Mouse (Mus musculus): ENCODE results near the gene Gm10134. TPM values are rescaled to one million over a fixed set of nuclear protein-coding genes. Genes with fewer than 3 reads are reported as not detected.
"Not testable (repeated sequence)": the region's sequence is repeated elsewhere in the genome, so short reads cannot be mapped to it uniquely, and the experiment has no call there.

The Gm10134 gene
- 0.54 TPM in 1 of 2 replicates, not detected in the other for polyA plus RNA-seq (2012; rRNA removed)

GRCm38 (mm10) chr2:28505795-28506194 is at the start of gene Gm10134:
Gm10134 (plus strand) TSS chr2:28506095.
- DNase-seq (ENCODE audit: extremely low spot score in 1 of 2, low spot score in 1 of 2) = no peak

- no peak for DNase-seq (ENCODE audit: extremely low spot score in 1 of 2, low spot score in 1 of 2)
These were observed 49.3 kb upstream of the Gm10134 start for GRCm38 (mm10) chr2:28456616-28457015.

GRCm38 (mm10) chr2:28463919-28464318 is 42.0 kb upstream of the Gm10134 start:
- peak; percentile 49 to 90 for DNase-seq (ENCODE audit: extremely low spot score in 1 of 2, low spot score in 1 of 2)

GRCm38 (mm10) chr2:28464919-28465318 is 41.0 kb upstream of the Gm10134 start:
- DNase-seq (ENCODE audit: extremely low spot score in 1 of 2, low spot score in 1 of 2) = no peak

- peak; percentile 41 to 78 for DNase-seq (ENCODE audit: extremely low spot score in 1 of 2, low spot score in 1 of 2)
These were observed 39.9 kb upstream of the Gm10134 start, which contains the start of gene 1700007K13Rik for GRCm38 (mm10) chr2:28465836-28466518. 1700007K13Rik (minus strand) TSS chr2:28466332.

- DNase-seq (ENCODE audit: extremely low spot score in 1 of 2, low spot score in 1 of 2) = peak; percentile 46 to 89
These were observed 37.9 kb upstream of the Gm10134 start, which contains the start of gene Mrps2 for GRCm38 (mm10) chr2:28467860-28468485. Mrps2 (plus strand) TSS chr2:28468066.

DNA sequence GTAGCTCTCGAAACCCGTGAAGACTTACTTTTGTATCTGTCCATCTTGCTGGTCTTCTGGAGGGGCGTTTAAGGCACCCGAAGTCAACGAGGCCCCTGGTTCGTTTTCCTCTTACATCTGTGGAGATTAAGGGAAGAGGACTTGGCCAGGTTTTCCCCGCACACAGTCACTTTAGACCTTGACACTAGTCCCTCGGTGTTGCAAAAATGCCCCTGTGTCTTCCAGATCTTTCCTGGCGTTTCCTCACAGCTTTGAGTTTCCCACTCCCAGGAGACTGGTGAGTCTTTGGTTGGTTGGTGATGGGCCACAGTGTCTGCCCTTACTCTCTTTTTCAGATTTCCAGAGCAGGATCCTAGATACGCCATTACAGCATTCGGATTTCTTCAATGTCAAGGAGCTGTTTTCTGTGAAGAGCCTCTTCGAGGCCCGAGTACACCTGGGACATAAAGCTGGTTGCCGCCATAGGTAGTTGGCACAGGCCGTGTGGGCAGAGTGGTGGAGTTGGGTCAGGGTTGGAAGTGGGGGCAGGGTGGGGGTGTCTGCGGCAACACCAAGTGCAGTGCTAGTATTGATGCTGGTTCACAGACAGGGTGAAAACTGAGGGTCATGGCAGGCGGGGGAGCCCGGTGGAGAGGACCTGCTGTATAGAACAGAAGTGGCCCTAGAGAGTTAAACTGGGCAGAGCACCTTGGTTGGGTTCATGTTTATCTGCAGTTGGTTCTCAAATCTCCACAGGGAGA is 37.2 kb upstream of the Gm10134 start:
- DNase-seq (ENCODE audit: extremely low spot score in 1 of 2, low spot score in 1 of 2) = no peak

GRCm38 (mm10) chr2:28469461-28469860 is 36.4 kb upstream of the Gm10134 start:
- no peak for DNase-seq (ENCODE audit: extremely low spot score in 1 of 2, low spot score in 1 of 2)

DNA sequence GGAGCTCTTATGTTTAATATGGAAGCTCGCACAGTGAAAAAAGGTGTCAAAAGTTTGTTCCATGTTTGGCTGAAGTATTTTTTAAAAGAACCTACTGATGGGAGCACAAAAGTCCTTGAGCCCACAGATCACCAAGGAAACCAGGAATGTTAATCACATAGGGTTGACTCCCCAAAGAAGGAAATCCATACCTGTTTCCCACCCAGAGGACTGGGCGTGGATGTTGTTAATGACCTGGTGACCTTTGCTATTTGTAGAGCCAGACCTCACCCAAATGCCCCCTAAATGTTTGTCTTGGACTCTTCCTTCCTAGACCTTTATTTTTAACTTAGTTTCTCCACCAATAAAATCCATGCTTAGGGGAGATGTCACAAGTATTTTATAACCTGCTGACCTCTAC is 35.3 kb upstream of the Gm10134 start:
- DNase-seq (ENCODE audit: extremely low spot score in 1 of 2, low spot score in 1 of 2) = no peak

GRCm38 (mm10) chr2:28472011-28472410 is 33.9 kb upstream of the Gm10134 start:
- not testable (repeated sequence) for DNase-seq (ENCODE audit: extremely low spot score in 1 of 2, low spot score in 1 of 2)

DNA sequence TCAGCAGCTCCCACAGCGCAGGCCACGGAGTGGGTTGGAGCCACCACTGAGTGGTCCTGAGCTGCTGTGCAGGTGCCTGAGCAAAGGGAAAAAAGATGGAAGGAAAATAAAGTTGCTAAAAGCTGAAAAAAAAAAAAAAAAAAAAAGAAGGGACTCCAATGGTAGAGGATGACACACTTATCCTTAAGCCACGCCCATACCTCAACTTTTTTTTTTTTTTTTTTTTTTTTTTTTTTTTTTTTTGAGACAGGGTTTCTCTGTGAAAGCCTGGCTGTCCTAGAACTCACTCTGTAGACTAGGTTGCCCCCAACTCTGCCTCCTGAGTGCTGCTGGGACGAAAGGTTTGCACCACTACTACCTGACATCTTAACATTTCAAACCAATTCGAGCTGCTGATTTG is 27.9 kb upstream of the Gm10134 start:
- not testable (repeated sequence) for DNase-seq (ENCODE audit: extremely low spot score in 1 of 2, low spot score in 1 of 2)

- DNase-seq (ENCODE audit: extremely low spot score in 1 of 2, low spot score in 1 of 2) = no peak
These were observed 26.4 kb upstream of the Gm10134 start for GRCm38 (mm10) chr2:28479208-28480204.

DNA sequence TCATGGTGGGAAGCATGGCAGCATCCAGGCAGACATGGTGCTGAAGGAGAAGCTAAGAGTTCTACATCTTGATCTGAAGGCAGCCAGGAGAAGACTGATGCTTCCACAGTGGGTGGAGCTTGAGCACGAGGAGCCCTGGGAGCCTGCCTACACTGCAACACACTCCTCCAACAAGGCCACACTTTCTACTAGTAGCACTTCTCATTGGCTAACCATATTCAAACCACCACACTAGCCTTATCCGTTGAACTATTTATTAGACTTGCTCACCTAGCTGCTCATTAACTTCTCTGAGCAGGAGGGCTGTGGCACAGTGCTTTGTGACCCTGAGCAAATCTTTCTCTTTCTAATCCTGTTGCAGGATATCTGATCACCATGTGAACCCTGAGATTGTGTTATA is 22.0 kb upstream of the Gm10134 start:
- DNase-seq (ENCODE audit: extremely low spot score in 1 of 2, low spot score in 1 of 2) = no peak

- DNase-seq (ENCODE audit: extremely low spot score in 1 of 2, low spot score in 1 of 2) = no peak
These were observed 11.4 kb upstream of the Gm10134 start for GRCm38 (mm10) chr2:28494521-28494920.

- peak in 1 of 2 experiments; percentile 38 for DNase-seq (ENCODE audit: extremely low spot score in 1 of 2, low spot score in 1 of 2)
These were observed 10.6 kb upstream of the Gm10134 start for GRCm38 (mm10) chr2:28495207-28495756.

DNA sequence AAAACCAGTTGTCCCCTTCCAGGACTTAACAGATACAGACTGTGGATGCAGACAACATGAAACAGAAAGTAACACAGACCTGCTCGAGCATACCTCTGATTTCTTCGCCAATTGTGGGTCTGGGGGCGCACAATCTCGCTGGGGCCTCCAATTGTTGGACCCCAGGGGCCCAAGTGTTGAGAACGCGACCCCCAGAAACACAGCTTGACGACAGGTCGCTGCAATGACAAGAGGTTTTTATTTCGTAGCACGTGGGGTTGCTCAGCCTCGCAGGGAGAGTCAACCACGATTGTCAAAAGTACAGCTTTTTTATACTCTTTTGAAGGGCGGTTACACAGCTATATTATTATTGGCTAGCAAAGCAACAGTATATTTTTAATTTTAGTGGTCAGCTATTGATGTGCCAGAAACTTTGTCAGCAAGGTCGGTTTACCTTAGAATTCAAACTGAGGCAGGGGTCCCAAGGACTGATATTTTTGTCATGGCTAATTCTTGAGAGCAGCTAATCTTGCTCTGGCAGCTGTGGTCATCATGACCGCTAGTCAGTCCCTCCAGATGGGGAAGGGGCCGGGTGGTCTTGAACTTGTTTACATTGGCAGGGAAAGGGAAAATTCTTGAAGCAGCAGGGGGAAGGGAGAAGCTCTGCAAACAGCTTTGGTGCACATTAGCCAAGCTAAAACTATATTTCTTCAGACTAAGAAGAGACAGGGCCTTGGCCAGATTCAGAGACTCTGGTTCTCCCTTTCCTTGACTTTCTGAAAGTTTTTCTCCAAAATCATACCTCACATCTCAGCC is 9.9 kb upstream of the Gm10134 start:
- DNase-seq (ENCODE audit: extremely low spot score in 1 of 2, low spot score in 1 of 2) = no peak

GRCm38 (mm10) chr2:28496671-28497070 is 9.2 kb upstream of the Gm10134 start, which contains the start of gene Gbgt1:
Gbgt1 (plus strand) TSS chr2:28496891.
- no peak for DNase-seq (ENCODE audit: extremely low spot score in 1 of 2, low spot score in 1 of 2)

DNA sequence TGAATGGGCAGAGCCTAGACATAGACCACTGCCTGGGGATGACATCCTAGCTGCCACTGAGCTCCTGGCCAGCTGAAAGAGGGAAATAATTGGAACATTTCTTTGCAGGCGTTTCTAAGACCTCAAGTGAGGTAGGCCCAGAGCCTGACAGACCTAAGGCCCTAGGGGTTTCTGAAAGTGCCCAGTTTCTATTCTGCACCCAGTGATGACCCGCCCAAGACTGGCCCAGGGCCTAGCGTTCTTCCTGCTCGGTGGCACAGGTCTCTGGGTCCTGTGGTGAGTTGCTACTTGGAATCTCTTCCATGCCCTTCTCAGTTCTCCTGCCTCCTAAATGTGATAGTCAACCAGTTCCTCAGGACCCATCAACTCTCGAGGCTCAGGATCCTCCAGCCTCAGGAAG is 8.3 kb upstream of the Gm10134 start:
- no peak for DNase-seq (ENCODE audit: extremely low spot score in 1 of 2, low spot score in 1 of 2)

GRCm38 (mm10) chr2:28498431-28498830 is 7.5 kb upstream of the Gm10134 start:
- no peak for DNase-seq (ENCODE audit: extremely low spot score in 1 of 2, low spot score in 1 of 2)

Measured in frontal cortex, adult 2 months (tissue).